Mouse (Mus musculus) erythroblast, embryonic 14.5 days (primary cell): ENCODE data around the gene Ythdf2.

Experiments used
- GATA1 ChIP-seq: IDR thresholded peaks from 2 replicates; pipeline ENCODE4 v1.6.1; 2012; ENCODE audit warnings: low read length, inconsistent platforms, mixed read lengths
- TAL1 ChIP-seq: IDR thresholded peaks from 3 replicates; pipeline ENCODE4 v1.6.1; 2012; ENCODE audit warnings: low read length, inconsistent platforms, mixed read lengths

DNA sequence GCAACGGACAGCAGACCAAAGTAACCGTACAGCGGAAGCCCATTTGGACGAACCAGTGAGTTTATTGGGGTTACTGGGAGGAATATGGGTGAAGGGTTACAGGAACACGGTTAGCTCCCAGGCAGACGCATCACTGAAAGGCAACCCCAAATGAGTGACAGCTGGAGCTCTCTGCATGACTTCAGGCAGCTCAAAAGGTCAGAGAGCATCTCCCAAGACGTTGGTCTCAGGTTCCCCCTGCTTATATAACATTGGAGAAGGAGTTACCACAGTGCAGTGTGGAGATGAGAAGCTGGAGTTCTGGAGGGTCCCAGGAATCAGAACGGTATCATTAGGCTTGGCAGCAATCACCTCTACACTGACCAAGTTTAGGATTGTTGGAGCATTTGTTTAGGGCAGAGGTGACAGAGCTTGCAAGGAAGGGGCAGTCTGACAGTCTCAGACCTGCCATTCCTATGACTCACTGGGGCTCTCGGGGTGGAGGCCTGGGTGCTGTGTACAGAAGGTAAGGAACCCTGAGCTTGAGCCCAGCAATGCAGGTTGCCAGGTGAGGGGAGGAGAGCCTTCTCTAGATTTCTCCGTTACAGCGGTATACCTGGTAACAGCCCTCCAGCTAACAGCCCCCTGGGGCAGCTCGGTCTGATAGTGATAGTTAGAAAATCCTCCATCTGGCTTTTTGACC, 55.0 kb downstream of the Ythdf2 start:
- no peak for TF ChIP-seq GATA1
- no peak; the same call in 2 of the 3 replicates for TF ChIP-seq TAL1
